Mouse (Mus musculus) hindbrain, embryonic 13.5 days (tissue): ENCODE data around the gene Clic4. TPM values are rescaled to one million over a fixed set of nuclear protein-coding genes. Genes with fewer than 3 reads are reported as not detected.

ENCODE experiments used
- ATAC-seq: fragments of 200-750 bp; cut with Nextera tagmentation; 2 replicates; pipeline ENCODE4 v1.8.0; 2017; ENCODE audit warnings: moderate TSS enrichment; ENCODE audit not compliant: low FRiP score
- H3K27ac ChIP-seq: fragments of 300-500 bp; sonication (generic); 2 replicates; pipeline ENCODE4 v1.5.1; 2015; ENCODE audit warnings: inconsistent platforms, mild to moderate bottlenecking, moderate library complexity
- H3K27me3 ChIP-seq: fragments of 300-500 bp; sonication (generic); 2 replicates; pipeline ENCODE4 v1.6.1; 2015; ENCODE audit warnings: mild to moderate bottlenecking, inconsistent platforms
- H3K36me3 ChIP-seq: fragments of 300-500 bp; sonication (generic); 2 replicates; pipeline ENCODE4 v1.6.1; 2015; ENCODE audit warnings: mild to moderate bottlenecking, inconsistent platforms
- H3K4me1 ChIP-seq: fragments of 300-500 bp; sonication (generic); replicated peaks from 2 replicates; pipeline ENCODE4 v1.6.1; 2015; ENCODE audit warnings: inconsistent platforms
- H3K4me2 ChIP-seq: fragments of 300-500 bp; sonication (generic); 2 replicates; pipeline ENCODE4 v1.6.1; 2015; ENCODE audit warnings: inconsistent platforms, mild to moderate bottlenecking, moderate library complexity
- H3K4me3 ChIP-seq: fragments of 300-500 bp; sonication (generic); 2 replicates; pipeline ENCODE4 v1.5.1; 2015; ENCODE audit warnings: mild to moderate bottlenecking, inconsistent platforms
- H3K9ac ChIP-seq: fragments of 300-500 bp; sonication (generic); 2 replicates; pipeline ENCODE4 v1.6.1; 2015; ENCODE audit warnings: mild to moderate bottlenecking, inconsistent platforms
- H3K9me3 ChIP-seq: fragments of 300-500 bp; sonication (generic); 2 replicates; pipeline ENCODE4 v1.6.1; 2016; ENCODE audit warnings: inconsistent platforms
- WGBS: fragments of 180-500 bp; shearing (Covaris S2); methylation state at CpG from one replicate; pipeline ENCODE4 v1.1.7; 2015; 5-methylcytosine and 5-hydroxymethylcytosine counted together
- polyA plus RNA-seq: library from polyadenylated mRNA; unstranded; fragments of >200 nt; fragmentation: Nextera tagmentation; extraction: Ambion mirVana; gene quantifications from 2 replicates; pipeline ENCODE4 v1.2.1, GENCODE M21; 2015

The Clic4 gene
- polyA plus RNA-seq, 1 experiment from 2014 or later: 84.7 TPM

DNA sequence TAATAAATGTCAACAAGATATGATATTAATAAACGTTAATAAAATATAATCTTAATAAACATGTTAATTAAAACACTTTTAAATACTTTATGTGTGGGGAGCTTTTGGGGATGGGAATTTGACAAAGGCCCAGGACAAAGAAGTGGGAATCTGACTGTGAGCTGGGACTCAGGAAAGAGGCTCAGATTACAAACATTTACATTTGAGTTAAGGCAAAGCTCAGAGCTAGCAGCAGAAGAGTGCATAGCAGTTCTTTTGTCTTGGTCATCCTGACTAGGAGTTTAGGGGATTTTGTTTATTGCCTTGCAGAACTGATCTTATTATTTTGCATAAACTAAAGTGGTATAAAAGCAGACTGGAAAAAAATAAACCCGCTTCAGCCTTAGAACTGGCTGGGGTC is 20.8 kb downstream of the Clic4 start:
- Histone ChIP-seq H3K36me3 (no peaks in the 10 kb centered on the region), H3K4me1 (peaks cover 25% of the 10 kb centered on the region), H3K4me3 (no peak overlapping the region), H3K4me2 (no peak overlapping the region), H3K9me3 (0 out of 2 replicates have a peak, but pooled peaks cover 3% of the 10 kb centered on the region), H3K27ac (no peak overlapping the region), H3K27me3 (no peaks in the 10 kb centered on the region), H3K9ac (no peak overlapping the region)
- no peak for ATAC-seq
- 26% methylated on average over 2 of the region's 2 CpGs for WGBS

DNA sequence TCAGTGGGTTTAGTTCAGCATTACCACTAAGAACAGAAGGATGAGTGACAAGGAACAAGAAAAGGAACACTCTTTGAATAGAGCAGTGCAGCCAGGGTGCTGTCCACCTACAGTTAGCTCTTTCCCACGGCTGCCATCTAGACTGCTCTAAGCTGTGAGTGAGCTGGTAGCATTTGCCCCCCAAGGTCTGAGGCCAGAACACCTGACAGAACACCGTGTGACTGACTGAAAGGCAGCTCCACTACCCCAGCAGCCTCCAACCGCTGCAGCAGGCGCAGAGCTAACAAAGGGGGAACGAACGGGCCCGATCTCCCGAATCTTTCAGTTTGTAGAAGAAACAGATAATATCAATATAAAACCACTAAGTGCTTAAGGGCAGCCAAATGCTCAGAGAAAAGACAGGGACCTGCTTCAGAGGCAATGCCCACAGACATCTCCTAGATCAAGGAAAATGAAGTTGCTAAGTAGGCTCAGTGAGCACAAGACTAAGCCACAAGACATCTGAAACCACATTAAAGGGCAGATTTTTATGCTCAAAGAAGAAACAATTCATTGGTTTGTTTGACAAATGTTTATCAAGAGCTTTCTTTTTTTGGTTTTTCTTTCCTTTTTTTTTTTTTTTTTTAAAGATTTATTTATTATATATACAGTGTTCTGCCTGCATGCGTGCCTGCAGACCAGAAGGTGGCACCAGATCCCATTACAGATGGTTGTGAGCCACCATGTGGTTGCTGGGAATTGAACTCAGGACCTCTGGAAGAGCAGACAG is 24.2 kb downstream of the Clic4 start:
- peak overlapping the region; percentile 52; the same call in 1 of the 2 replicates for H3K27ac ChIP-seq
- H3K36me3 ChIP-seq: no peaks in the 10 kb centered on the region
- ATAC-seq: no peak
- no peak overlapping the region for H3K9ac ChIP-seq
- H3K4me3 ChIP-seq: no peak overlapping the region
- WGBS: 73% methylated on average over 9 of the region's 9 CpGs
- peaks cover 30% of the 10 kb centered on the region for H3K4me1 ChIP-seq
- no peaks in the 10 kb centered on the region for H3K27me3 ChIP-seq
- no peak overlapping the region for H3K4me2 ChIP-seq
- 0 out of 2 replicates have a peak, but pooled peaks cover 3% of the 10 kb centered on the region for H3K9me3 ChIP-seq

DNA sequence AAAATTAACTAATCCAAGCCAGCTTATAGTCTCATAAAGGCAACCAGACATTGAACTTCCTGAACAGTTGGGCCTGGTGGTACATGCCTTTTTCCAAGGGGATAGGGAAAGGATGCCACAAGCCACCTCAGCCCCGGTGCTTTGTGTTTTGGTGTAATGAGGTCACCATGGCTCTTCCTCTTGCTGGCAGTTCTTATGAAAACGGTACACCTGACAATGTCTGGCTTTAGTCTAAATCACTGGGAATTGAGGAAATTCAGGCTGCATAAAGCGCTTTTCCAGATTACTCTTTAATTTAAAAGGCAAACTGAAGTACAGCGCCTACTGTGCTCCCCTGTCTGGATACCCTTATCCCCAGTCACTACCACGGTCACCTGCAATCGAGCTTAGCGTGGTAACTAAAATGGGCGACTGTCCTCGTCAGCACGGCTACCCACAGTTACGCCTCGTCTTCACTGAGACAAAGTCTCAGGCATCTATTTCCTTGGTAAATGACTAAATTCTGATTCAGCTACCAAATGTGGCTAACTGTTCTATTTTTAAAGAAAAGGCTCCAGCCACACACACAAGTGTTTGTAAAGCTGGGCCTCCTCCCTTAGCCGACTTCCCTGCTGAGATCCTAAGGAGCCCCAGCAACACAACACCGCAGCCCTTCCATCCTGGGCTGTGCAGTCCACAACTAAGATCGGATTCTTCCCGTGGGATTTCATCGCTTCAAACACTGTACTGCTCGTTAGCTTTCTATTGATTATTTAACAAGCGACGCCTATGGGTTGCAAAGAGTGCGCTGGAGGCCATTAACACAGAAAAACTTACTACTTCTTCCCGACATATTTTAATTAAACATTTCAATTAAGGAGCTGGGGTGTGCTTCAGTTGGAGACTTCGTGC is 25.5 kb downstream of the Clic4 start:
- H3K9me3 ChIP-seq: 0 out of 2 replicates have a peak, but pooled peaks cover 3% of the 10 kb centered on the region
- H3K36me3 ChIP-seq: no peaks in the 10 kb centered on the region
- H3K4me1 ChIP-seq: peaks cover 32% of the 10 kb centered on the region
- no peak overlapping the region for H3K4me3 ChIP-seq
- 64% methylated on average over 23 of the region's 23 CpGs for WGBS
- ATAC-seq: no peak
- H3K27ac ChIP-seq: peak overlapping the region; percentile 55
- H3K27me3 ChIP-seq: no peaks in the 10 kb centered on the region
- H3K9ac ChIP-seq: no peak overlapping the region
- no peak overlapping the region for H3K4me2 ChIP-seq

DNA sequence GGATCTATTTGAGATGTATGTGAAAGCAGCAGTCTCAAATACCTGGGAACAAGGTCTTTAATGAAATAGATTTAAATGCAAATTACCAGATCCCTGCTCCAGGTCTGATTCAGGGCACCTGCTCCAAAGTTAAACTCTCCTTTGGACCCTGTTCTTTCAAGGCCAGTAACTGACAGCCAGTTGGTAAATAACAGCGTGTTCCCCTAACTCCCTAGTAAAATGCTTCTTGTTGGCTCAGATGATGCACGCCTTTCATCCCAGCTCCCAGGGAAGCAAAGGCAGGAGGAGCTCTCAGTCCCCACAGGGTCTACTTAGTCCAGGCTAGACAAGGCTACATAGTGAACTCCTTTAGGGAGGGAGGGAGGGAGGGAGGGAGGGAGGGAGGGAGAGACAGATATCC is 26.2 kb downstream of the Clic4 start:
- H3K27me3 ChIP-seq: no peaks in the 10 kb centered on the region
- H3K4me1 ChIP-seq: peaks cover 36% of the 10 kb centered on the region
- ATAC-seq: no peak
- 0 out of 2 replicates have a peak, but pooled peaks cover 3% of the 10 kb centered on the region for H3K9me3 ChIP-seq
- H3K4me2 ChIP-seq: no peak overlapping the region
- no peak overlapping the region for H3K4me3 ChIP-seq
- WGBS: 79% methylated on average over 2 of the region's 2 CpGs
- no peak overlapping the region for H3K9ac ChIP-seq
- no peak overlapping the region for H3K27ac ChIP-seq
- H3K36me3 ChIP-seq: no peaks in the 10 kb centered on the region

DNA sequence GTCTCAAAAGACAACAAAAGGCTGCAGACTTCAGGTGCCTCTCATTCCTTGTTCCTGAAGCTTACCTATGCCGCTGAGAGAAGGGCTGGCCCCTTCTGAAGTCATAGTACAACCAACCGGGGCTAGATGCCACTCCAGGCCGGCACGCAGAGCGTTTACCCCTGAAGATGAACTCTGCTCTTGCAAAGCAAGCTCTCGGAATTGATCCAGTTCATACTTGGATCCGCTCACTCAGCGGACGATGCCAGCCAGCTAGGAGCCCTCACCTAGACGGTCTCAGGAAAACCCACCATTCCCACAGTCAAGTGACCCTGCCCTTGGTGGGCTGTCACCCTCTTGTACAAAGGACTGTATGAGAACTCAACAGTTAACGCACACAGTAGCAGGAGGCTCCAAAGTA is 26.8 kb downstream of the Clic4 start:
- Histone ChIP-seq H3K4me3 (no peak overlapping the region), H3K36me3 (no peaks in the 10 kb centered on the region), H3K27me3 (no peaks in the 10 kb centered on the region), H3K27ac (no peak overlapping the region), H3K4me2 (no peak overlapping the region), H3K9ac (no peak overlapping the region), H3K9me3 (0 out of 2 replicates have a peak, but pooled peaks cover 3% of the 10 kb centered on the region), H3K4me1 (peaks cover 36% of the 10 kb centered on the region)
- 89% methylated on average over 11 of the region's 11 CpGs for WGBS
- ATAC-seq: no peak

DNA sequence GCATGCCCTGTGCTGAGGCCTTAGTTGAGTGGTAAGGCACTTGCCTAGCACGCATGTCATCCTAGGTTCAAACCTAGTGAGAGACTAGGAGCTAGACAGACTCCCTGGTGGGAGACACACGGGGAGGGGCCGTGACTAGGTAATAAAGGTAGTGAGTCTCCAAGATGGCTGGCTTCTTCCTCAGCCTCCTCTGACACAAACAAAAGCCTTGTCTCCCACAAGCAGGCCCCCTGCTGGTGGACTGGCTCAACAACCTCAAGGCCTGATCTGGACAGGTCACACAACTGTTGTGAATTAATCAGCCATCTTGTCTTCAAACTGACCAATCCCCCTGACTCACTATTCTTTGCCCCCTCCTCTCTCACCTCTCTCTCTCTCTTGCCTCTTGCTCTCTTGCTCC is 28.3 kb downstream of the Clic4 start:
- 95% methylated on average over 3 of the region's 3 CpGs for WGBS
- ATAC-seq: no peak
- H3K4me1 ChIP-seq: peaks cover 44% of the 10 kb centered on the region

DNA sequence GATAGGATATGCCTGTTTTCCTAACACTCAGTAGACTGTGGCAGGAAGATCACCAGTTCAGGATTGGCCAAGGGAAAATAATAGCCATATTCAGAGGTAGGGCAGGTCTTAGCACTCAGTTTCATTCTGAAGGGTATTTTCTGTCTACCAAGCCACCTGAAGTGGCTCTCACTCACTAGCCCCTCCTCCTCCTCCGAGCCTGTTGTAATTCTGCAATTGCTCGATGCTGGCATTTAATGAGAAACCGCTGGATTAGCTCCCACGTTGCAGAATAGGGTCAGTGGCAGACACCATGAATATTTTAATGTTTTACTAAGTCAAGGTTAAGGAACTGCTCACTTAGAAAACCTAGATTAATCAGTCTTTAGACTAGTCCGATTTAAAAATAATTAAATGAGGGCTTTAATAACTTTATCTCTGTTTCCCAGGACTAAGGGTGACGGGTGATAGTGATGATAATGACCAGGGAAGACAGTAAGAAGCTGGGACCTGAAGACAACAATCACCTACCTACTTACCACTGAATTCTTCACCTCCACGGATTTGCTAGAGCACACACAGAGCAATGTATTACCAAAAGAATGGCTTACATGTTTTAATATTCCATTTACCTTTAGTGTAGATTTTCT is 29.6 kb downstream of the Clic4 start:
- Histone ChIP-seq H3K9me3 (no peaks in the 10 kb centered on the region), H3K4me1 (peaks cover 46% of the 10 kb centered on the region)

More for the DNA sequence above, 28.3 kb downstream of the Clic4 start:
- H3K27me3 ChIP-seq: no peaks in the 10 kb centered on the region
- H3K9me3 ChIP-seq: 0 out of 2 replicates have a peak, but pooled peaks cover 3% of the 10 kb centered on the region
- H3K27ac ChIP-seq: no peak overlapping the region
- H3K9ac ChIP-seq: no peak overlapping the region
- H3K4me3 ChIP-seq: no peak overlapping the region
- H3K36me3 ChIP-seq: no peaks in the 10 kb centered on the region
- H3K4me2 ChIP-seq: no peak overlapping the region

DNA sequence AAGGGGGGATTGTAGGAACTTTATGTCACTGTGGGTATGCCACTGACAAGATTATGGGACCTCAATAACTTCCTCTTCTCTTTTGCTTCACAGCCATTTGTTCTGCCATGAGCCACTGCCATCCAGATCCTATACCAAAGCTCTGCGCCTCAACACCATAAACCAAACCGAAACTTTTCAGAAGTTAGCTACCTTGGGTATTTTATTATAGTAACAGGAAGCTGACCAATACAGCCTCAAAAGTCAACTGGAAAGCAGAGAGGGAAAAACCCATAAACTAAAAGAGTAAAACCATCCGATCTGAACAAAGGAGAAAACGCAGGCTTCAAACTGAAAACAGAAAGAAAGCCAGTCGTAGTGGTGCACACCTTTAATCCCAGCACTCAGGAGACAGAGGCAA is 30.2 kb downstream of the Clic4 start:
- Histone ChIP-seq H3K27me3 (no peaks in the 10 kb centered on the region), H3K36me3 (no peaks in the 10 kb centered on the region), H3K9ac (no peak overlapping the region), H3K9me3 (no peaks in the 10 kb centered on the region), H3K4me1 (peaks cover 40% of the 10 kb centered on the region), H3K27ac (no peak overlapping the region), H3K4me3 (no peak overlapping the region), H3K4me2 (no peak overlapping the region)
- no peak for ATAC-seq
- 95% methylated on average over 5 of the region's 5 CpGs for WGBS

More for the DNA sequence above, 29.6 kb downstream of the Clic4 start:
- H3K27me3 ChIP-seq: no peaks in the 10 kb centered on the region
- H3K27ac ChIP-seq: no peak overlapping the region
- H3K36me3 ChIP-seq: no peaks in the 10 kb centered on the region
- H3K9ac ChIP-seq: no peak overlapping the region
- no peak overlapping the region for H3K4me3 ChIP-seq
- no peak overlapping the region for H3K4me2 ChIP-seq
- no peak for ATAC-seq
- 70% methylated on average over 7 of the region's 7 CpGs for whole genome bisulfite sequencing

DNA sequence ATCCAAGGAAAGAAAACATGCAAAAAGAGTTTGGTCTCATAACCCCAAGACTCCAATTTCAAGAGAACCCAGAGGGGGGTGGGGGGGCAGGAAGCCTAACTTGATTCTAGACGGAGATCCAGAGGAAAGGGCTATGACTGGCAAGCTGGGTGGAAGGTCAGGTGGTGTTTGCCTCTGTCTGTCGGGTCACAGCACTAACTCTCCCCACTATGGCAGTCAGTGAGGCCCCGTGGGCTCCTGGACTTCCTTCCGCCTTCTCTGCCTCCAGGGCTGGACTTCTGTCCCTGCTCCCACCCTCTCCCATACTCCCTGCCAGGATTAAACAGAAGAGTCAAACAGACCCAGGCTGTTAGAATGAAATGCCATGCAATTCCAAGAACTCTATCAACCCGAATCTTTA is 30.9 kb downstream of the Clic4 start:
- Histone ChIP-seq H3K27me3 (no peaks in the 10 kb centered on the region), H3K4me2 (no peak overlapping the region), H3K36me3 (no peaks in the 10 kb centered on the region), H3K4me1 (peaks cover 33% of the 10 kb centered on the region), H3K9ac (no peak overlapping the region), H3K4me3 (no peak overlapping the region), H3K9me3 (no peaks in the 10 kb centered on the region), H3K27ac (peak overlapping the region; percentile 32; the same call in 1 of the 2 replicates)
- 59% methylated on average over 5 of the region's 5 CpGs for WGBS
- ATAC-seq: no peak

DNA sequence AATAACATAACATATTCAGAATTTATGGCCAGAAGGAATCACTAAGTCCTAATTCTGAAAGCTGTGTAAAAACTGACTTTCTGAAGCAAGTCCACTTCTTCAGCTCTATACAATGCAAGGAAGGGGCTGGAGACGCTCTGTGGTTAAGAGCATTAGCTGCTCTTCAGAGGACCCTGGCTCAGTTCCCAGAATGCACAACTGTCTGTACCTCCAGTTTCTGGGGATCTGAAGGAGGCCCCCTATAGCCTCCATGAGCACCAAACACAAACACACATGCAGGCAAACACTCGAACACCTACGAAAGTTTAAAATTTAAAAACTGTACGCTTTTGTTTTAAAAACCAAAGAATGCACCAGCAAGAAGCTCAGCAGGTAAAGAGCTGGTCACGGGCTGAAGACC is 31.5 kb downstream of the Clic4 start:
- Histone ChIP-seq H3K27ac (no peak overlapping the region), H3K9ac (no peak overlapping the region), H3K36me3 (no peaks in the 10 kb centered on the region), H3K27me3 (no peaks in the 10 kb centered on the region), H3K4me1 (peaks cover 28% of the 10 kb centered on the region), H3K4me2 (no peak overlapping the region), H3K9me3 (no peaks in the 10 kb centered on the region), H3K4me3 (no peak overlapping the region)
- no peak for ATAC-seq
- 78% methylated on average over 5 of the region's 5 CpGs for WGBS

DNA sequence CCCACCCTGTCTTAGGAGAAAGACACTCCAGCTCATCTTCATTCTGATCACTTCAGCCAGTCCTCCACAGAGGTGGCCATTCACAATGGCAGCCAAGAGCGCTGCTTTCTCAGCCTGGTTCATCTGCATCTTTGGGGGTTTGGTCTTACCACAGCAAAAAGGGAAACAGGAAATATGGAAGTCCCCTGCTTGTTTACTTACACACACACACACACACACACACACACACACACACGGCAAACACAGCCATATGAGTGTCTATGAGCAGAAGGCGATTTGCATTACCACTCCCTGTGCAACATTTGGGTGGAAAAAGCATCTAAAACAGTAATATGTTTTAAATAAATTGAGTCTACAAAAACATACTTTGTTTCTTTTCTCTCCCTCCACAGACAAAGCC is 32.3 kb downstream of the Clic4 start:
- 77% methylated on average over 3 of the region's 3 CpGs for WGBS
- Histone ChIP-seq H3K27ac (peak overlapping the region; percentile 35; the same call in 1 of the 2 replicates), H3K4me1 (peaks cover 25% of the 10 kb centered on the region)

More for the DNA sequence above, 32.3 kb downstream of the Clic4 start:
- H3K36me3 ChIP-seq: no peaks in the 10 kb centered on the region
- no peak overlapping the region for H3K9ac ChIP-seq
- no peak for ATAC-seq
- H3K9me3 ChIP-seq: no peaks in the 10 kb centered on the region
- H3K4me3 ChIP-seq: no peak overlapping the region
- H3K27me3 ChIP-seq: no peaks in the 10 kb centered on the region
- H3K4me2 ChIP-seq: no peak overlapping the region
